ENCODE assay signal across 21 mouse cellular contexts in genomic region chr16:52984336-52984735, GRCm38 (mm10).
DNase-seq lines count a peak whose midpoint lies in the region; ATAC-seq lines count a peak whose summit lies in the region.
"Had no signal": no experiment of that assay in that cellular context is flagged by ENCODE, and none has a peak within 500 bp of the region (broad histone marks: within the 10 kb centered on the region; RNA-seq: fewer than 3 reads in every experiment).

No protein-coding gene starts in this region.

- no peaks in the 10 kb centered on the region for H3K27me3 ChIP-seq in midbrain, embryonic 12.5 days
- H3K27me3 ChIP-seq in midbrain, embryonic 10.5 days (ENCODE audit: low read depth, poor library complexity, severe bottlenecking) = no peaks in the 10 kb centered on the region
- H3K27me3 ChIP-seq in forebrain, embryonic 13.5 days = no peaks in the 10 kb centered on the region
- H3K27me3 ChIP-seq in hindbrain, embryonic 16.5 days (replicated peaks; ENCODE audit: control insufficient read depth, insufficient read depth, low read length) = no peaks in the 10 kb centered on the region
- H3K27me3 ChIP-seq: embryonic facial prominence, embryonic 12.5 days; heart, embryonic 15.5 days; limb, embryonic 15.5 days; liver, embryonic 15.5 days had no signal

- H3K4me2 ChIP-seq in midbrain, embryonic 12.5 days (replicated peaks) = no peak overlapping the region
- H3K4me2 ChIP-seq in forebrain, embryonic 13.5 days = no peak overlapping the region
- H3K4me2 ChIP-seq in hindbrain, embryonic 16.5 days (ENCODE audit: low read length) = no peak overlapping the region
- H3K4me2 ChIP-seq: embryonic facial prominence, embryonic 12.5 days; heart, embryonic 15.5 days; limb, embryonic 15.5 days; liver, embryonic 15.5 days had no signal

- H3K9ac ChIP-seq in midbrain, embryonic 12.5 days (replicated peaks) = no peak overlapping the region
- no peak overlapping the region for H3K9ac ChIP-seq in forebrain, embryonic 13.5 days
- H3K9ac ChIP-seq in hindbrain, embryonic 16.5 days (ENCODE audit: low read depth, low read length) = no peak overlapping the region
- H3K9ac ChIP-seq: embryonic facial prominence, embryonic 12.5 days; heart, embryonic 15.5 days; limb, embryonic 15.5 days; liver, embryonic 15.5 days had no signal

- H3K9me3 ChIP-seq in midbrain, embryonic 12.5 days = no peaks in the 10 kb centered on the region
- no peaks in the 10 kb centered on the region for H3K9me3 ChIP-seq in midbrain, embryonic 10.5 days (replicated peaks)
- no peaks in the 10 kb centered on the region for H3K9me3 ChIP-seq in forebrain, embryonic 13.5 days (replicated peaks)
- no peaks in the 10 kb centered on the region for H3K9me3 ChIP-seq in hindbrain, embryonic 16.5 days (ENCODE audit: control insufficient read depth, low read length)
- H3K9me3 ChIP-seq: embryonic facial prominence, embryonic 12.5 days; heart, embryonic 15.5 days; limb, embryonic 15.5 days; liver, embryonic 15.5 days had no signal

- no peaks in the 10 kb centered on the region for H3K36me3 ChIP-seq in midbrain, embryonic 12.5 days
- H3K36me3 ChIP-seq in midbrain, embryonic 10.5 days = no peaks in the 10 kb centered on the region
- no peaks in the 10 kb centered on the region for H3K36me3 ChIP-seq in forebrain, embryonic 13.5 days (ENCODE audit: poor library complexity, severe bottlenecking)
- no peaks in the 10 kb centered on the region for H3K36me3 ChIP-seq in hindbrain, embryonic 16.5 days (ENCODE audit: control insufficient read depth, insufficient read depth, low read length)
- H3K36me3 ChIP-seq: embryonic facial prominence, embryonic 12.5 days; heart, embryonic 15.5 days; limb, embryonic 15.5 days; liver, embryonic 15.5 days had no signal

- WGBS in midbrain, embryonic 12.5 days = 51% methylated on average over 1 of the region's 1 CpGs
- WGBS in midbrain, embryonic 10.5 days = 70% methylated on average over 1 of the region's 1 CpGs
- 33% methylated on average over 1 of the region's 1 CpGs for WGBS in forebrain, embryonic 13.5 days
- WGBS in hindbrain, embryonic 16.5 days = 38% methylated on average over 1 of the region's 1 CpGs

- no peak overlapping the region for H3K27ac ChIP-seq in midbrain, embryonic 12.5 days (replicated peaks)
- H3K27ac ChIP-seq in midbrain, embryonic 10.5 days (replicated peaks) = no peak overlapping the region
- no peak overlapping the region for H3K27ac ChIP-seq in forebrain, embryonic 13.5 days
- H3K27ac ChIP-seq in hindbrain, embryonic 16.5 days (ENCODE audit: low read depth, low read length) = no peak overlapping the region
- H3K27ac ChIP-seq: embryonic facial prominence, embryonic 12.5 days; heart, embryonic 15.5 days; kidney, postnatal 0 days; limb, embryonic 15.5 days; liver, embryonic 15.5 days had no signal

- no peak for DNase-seq in midbrain, embryonic 10.5 days (ENCODE audit: low spot score)
- DNase-seq in layer of hippocampus, postnatal 10 days (ENCODE audit: low spot score in 2 of 2) = no peak
- DNase-seq in left cerebral cortex, postnatal 4 days = no peak
- DNase-seq in right cerebral cortex, adult 2 months (ENCODE audit: low spot score in 2 of 2) = no peak
- DNase-seq: adrenal gland, postnatal 14 days; cerebellum, adult 18-20 months; cerebellum, postnatal 36 days; gastrocnemius, postnatal 25 days; kidney, adult 11 months; layer of hippocampus, postnatal 36 days; thymus, postnatal 14 days had no signal

- H3K4me1 ChIP-seq in midbrain, embryonic 12.5 days = no peaks in the 10 kb centered on the region
- no peaks in the 10 kb centered on the region for H3K4me1 ChIP-seq in midbrain, embryonic 10.5 days
- H3K4me1 ChIP-seq in forebrain, embryonic 13.5 days = no peaks in the 10 kb centered on the region
- H3K4me1 ChIP-seq in hindbrain, embryonic 16.5 days (ENCODE audit: control insufficient read depth, insufficient read depth, low read depth, low read length) = no peaks in the 10 kb centered on the region
- H3K4me1 ChIP-seq: heart, embryonic 15.5 days; limb, embryonic 15.5 days; liver, embryonic 15.5 days had no signal

- H3K4me3 ChIP-seq in midbrain, embryonic 12.5 days = no peak overlapping the region
- H3K4me3 ChIP-seq in midbrain, embryonic 10.5 days = no peak overlapping the region
- H3K4me3 ChIP-seq in forebrain, embryonic 13.5 days = no peak overlapping the region
- no peak overlapping the region for H3K4me3 ChIP-seq in hindbrain, embryonic 16.5 days (ENCODE audit: low read length)
- H3K4me3 ChIP-seq: embryonic facial prominence, embryonic 12.5 days; erythroblast, embryonic 14.5 days; heart, embryonic 15.5 days; limb, embryonic 15.5 days; liver, embryonic 15.5 days had no signal

- ATAC-seq in midbrain, embryonic 12.5 days (ENCODE audit: low FRiP score, low read depth) = peak; percentile 74; the same call in 1 of the 2 replicates
- peak; percentile 51; the same call in 1 of the 2 replicates for ATAC-seq in forebrain, embryonic 13.5 days
- ATAC-seq in hindbrain, embryonic 16.5 days = peak; percentile 89
- ATAC-seq: activated CD4-positive, CD25-positive, alpha-beta regulatory T cell, adult 4 months had no signal

- intact Hi-C loops in left cerebral cortex, postnatal 4 days (cut with DNase I) = no loop called here
